Mouse (Mus musculus) ES-E14 (cell line): ENCODE data around the gene Cabp4. TPM values are rescaled to one million over a fixed set of nuclear protein-coding genes. Genes with fewer than 3 reads are reported as not detected.

Experiments
- DNase-seq: peaks from one replicate; pipeline ENCODE4 v3.0.0-alpha.2; 2013; ENCODE audit warnings: low read depth, low spot score
- H3K27ac ChIP-seq: 2 replicates; pipeline ENCODE4 v1.5.1; 2012; ENCODE audit warnings: low read depth, mild to moderate bottlenecking, low read length, moderate library complexity, mixed read lengths; ENCODE audit not compliant: poor library complexity, insufficient read depth, severe bottlenecking
- H3K36me3 ChIP-seq: 2 replicates; pipeline ENCODE4 v1.6.1; 2012; ENCODE audit warnings: mild to moderate bottlenecking, low read length, moderate library complexity, mixed read lengths; ENCODE audit not compliant: control insufficient read depth, poor library complexity, insufficient read depth, severe bottlenecking
- H3K4me1 ChIP-seq, 2 experiments: fragments of 150-350 bp in 1 of 2; sonication (generic) in 1 of 2; 2 replicates each; pipeline ENCODE4 v1.6.1; 2012; ENCODE audit warnings: low read length in 2 of 2, mild to moderate bottlenecking in 1 of 2, mixed read lengths in 1 of 2; ENCODE audit not compliant: control insufficient read depth in 2 of 2, insufficient read depth in 2 of 2, poor library complexity in 1 of 2
- H3K4me3 ChIP-seq, 2 experiments: fragments of 150-350 bp in 1 of 2; sonication (generic) in 1 of 2; 2 replicates each; pipeline ENCODE4 v1.5.1; 2012; ENCODE audit warnings: low read length in 2 of 2, low read depth in 1 of 2, mild to moderate bottlenecking in 1 of 2, mixed read lengths in 1 of 2; ENCODE audit not compliant: insufficient read depth in 1 of 2, poor library complexity in 1 of 2, severe bottlenecking in 1 of 2
- H3K9ac ChIP-seq: 2 replicates; pipeline ENCODE4 v1.6.1; 2012; ENCODE audit warnings: low read depth, mild to moderate bottlenecking, low read length, mixed read lengths; ENCODE audit not compliant: poor library complexity, insufficient read depth, severe bottlenecking
- H3K9me3 ChIP-seq: fragments of 150-350 bp; sonication (generic); 2 replicates; pipeline ENCODE4 v1.6.1; 2012; ENCODE audit warnings: low read depth, mild to moderate bottlenecking, low read length; ENCODE audit not compliant: control insufficient read depth, insufficient read depth
- CHD2 ChIP-seq: IDR thresholded peaks from 2 replicates; pipeline ENCODE4 v1.6.1; 2014; ENCODE audit warnings: mild to moderate bottlenecking, low read depth, low read length, inconsistent platforms
- HCFC1 ChIP-seq: IDR thresholded peaks from 2 replicates; pipeline ENCODE4 v1.6.1; 2012; ENCODE audit warnings: low read length, inconsistent platforms, borderline replicate concordance; ENCODE audit not compliant: insufficient read depth
- MAFK ChIP-seq: IDR thresholded peaks from 2 replicates; pipeline ENCODE4 v1.6.1; 2014; ENCODE audit warnings: mild to moderate bottlenecking, low read depth, low read length, inconsistent platforms; ENCODE audit not compliant: insufficient read depth
- ZC3H11A ChIP-seq: IDR thresholded peaks from 2 replicates; pipeline ENCODE4 v1.6.1; 2012; ENCODE audit warnings: low read depth, mild to moderate bottlenecking, inconsistent platforms, low read length, borderline replicate concordance
- ZNF384 ChIP-seq: IDR thresholded peaks from 2 replicates; pipeline ENCODE4 v1.6.1; 2012; ENCODE audit warnings: low read depth, low read length, inconsistent platforms
- in situ Hi-C, 2 experiments: fragments of 600-800 bp; cut with MboI; formaldehyde crosslinking; loops; one replicate each; pipeline ENCODE4 v1.15.1; 2025; ENCODE audit warnings: low sequenced_read_pairs in 2 of 2, inconsistent platforms in 1 of 2; ENCODE audit not compliant: unreplicated experiment in 2 of 2
- total RNA-seq: library from RNA; depleted of rRNA; stranded (reverse); fragments of 300-350 nt; gene quantifications from 2 replicates; pipeline ENCODE4 v1.2.3, GENCODE M21; 2012

The Cabp4 gene
- total RNA-seq, 1 experiment = 1.8 TPM

DNA sequence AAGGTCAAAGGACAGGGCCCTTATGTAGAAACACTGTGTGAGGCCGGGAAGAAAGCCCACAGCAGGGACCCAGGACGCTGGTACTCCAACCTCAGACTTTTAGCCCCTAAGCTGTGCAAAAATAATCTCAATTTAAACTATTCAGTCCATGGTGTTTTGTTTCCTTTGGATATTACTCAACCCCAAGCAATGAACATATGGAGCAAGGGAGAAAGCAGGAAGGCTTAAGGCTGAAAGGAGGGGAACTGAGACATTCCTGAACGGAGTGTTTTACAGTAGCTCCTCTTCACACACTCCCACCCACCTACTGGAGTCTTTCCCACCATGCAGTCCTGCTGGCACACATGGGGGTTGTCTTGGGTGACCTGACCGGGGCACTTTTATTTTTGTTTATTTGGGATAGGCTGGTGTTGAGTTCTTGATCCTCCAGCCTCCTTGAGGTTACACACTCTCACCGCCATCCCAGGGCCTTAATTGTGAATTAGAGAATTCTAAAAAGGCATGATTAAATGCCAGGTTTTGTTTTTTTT lies 49.0 kb downstream of the Cabp4 start:
- H3K4me1 ChIP-seq = peaks cover 0 to 15% of the 10 kb centered on the region in 2 experiments; a peak in 3 of 4 replicates
- H3K4me3 ChIP-seq = no peak overlapping the region
- no peak overlapping the region for H3K27ac ChIP-seq
- no peaks in the 10 kb centered on the region for H3K9me3 ChIP-seq
- no peak for TF ChIP-seq CHD2
- no peak for TF ChIP-seq ZC3H11A
- TF ChIP-seq MAFK = no peak
- TF ChIP-seq HCFC1 = no peak
- TF ChIP-seq ZNF384 = no peak
- no peak for DNase-seq
- no peak overlapping the region for H3K9ac ChIP-seq
- in situ Hi-C loops = no loop called here
- H3K36me3 ChIP-seq = peaks cover 6% of the 10 kb centered on the region

DNA sequence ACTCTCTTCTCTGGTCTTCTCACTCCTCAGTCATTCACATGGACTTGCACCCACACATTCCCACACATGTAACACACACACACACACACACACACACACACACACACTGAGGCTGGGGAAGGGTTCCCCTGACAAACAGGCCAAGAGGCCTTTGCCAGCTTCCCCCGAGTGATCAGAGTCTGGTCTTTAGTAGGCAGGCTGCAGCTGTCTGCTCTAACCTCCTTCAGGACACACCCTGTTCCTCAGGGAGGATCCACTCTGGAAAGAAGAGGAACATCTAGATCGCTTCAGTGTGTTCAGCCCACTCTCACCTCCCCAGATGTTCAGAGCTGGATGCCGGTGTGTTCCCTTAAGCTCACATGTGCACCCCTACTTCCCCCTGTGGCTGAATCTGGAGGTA lies 49.5 kb downstream of the Cabp4 start:
- 0 out of 2 replicates have a peak overlapping the region, but pooled peaks have one; percentile 1 for H3K9ac ChIP-seq
- peaks cover 0 to 12% of the 10 kb centered on the region in 2 experiments; a peak in 3 of 4 replicates for H3K4me1 ChIP-seq
- no peak overlapping the region for H3K4me3 ChIP-seq
- in situ Hi-C loops = no loop called here
- H3K27ac ChIP-seq = no peak overlapping the region
- no peak for DNase-seq
- TF ChIP-seq ZNF384 (no peak), MAFK (no peak)
- H3K9me3 ChIP-seq = no peaks in the 10 kb centered on the region
- H3K36me3 ChIP-seq = peaks cover 6% of the 10 kb centered on the region

DNA sequence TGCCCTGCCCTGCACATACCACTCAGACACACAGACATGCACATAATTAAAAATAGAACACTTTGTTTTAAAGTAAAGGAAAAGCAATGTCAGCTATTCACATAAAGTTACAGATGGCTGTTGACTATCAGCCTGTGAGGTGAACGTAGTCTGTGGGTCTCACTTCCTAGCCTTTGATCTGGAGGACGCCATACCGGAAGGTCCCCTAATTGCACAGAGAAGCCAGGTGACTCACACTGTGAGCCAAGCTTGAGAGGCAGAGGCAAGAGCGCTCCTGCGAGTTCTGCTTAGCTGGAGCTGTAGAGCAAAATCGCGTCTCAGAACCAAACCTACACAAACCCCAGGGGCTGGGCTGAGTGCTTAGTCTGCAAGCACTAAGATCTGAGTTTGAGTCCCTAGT lies 50.1 kb downstream of the Cabp4 start:
- Histone ChIP-seq H3K27ac (no peak overlapping the region), H3K9me3 (no peaks in the 10 kb centered on the region), H3K4me1 (peaks cover 0 to 9% of the 10 kb centered on the region in 2 experiments; a peak in 2 of 4 replicates), H3K9ac (no peak overlapping the region), H3K36me3 (peaks cover 6% of the 10 kb centered on the region), H3K4me3 (no peak overlapping the region)
- no peak for DNase-seq
- in situ Hi-C loops = no loop called here
- TF ChIP-seq CHD2 (no peak), ZNF384 (no peak), MAFK (no peak), ZC3H11A (no peak), HCFC1 (no peak)

DNA sequence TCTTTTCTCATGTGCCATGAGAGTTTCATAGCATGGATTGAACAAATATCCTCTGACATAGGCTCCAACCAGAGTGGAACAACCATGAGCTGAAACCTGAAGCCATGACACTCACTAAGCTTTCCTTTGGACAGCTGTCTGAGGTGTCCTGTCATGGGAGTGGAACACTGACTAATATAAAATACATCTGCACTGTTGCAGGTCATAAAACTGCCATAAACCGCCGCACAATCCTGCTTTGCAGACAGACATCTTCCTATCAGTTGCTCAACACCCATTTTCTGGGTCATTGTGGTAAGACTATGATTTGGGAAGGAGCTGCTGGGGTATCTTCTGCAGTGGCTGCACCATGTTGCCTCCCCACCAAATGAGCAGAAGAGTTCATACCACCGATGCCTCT lies 51.1 kb downstream of the Cabp4 start:
- no peak overlapping the region for H3K27ac ChIP-seq
- H3K4me1 ChIP-seq = peaks cover 0 to 11% of the 10 kb centered on the region in 2 experiments; a peak in 2 of 4 replicates
- H3K9me3 ChIP-seq = no peaks in the 10 kb centered on the region
- no peak overlapping the region for H3K4me3 ChIP-seq
- in situ Hi-C loops = no loop called here
- no peak for DNase-seq
- no peak overlapping the region for H3K9ac ChIP-seq
- no peaks in the 10 kb centered on the region for H3K36me3 ChIP-seq
- TF ChIP-seq ZC3H11A = no peak
- TF ChIP-seq MAFK = no peak
- TF ChIP-seq ZNF384 = no peak
- TF ChIP-seq HCFC1 = no peak
- no peak for TF ChIP-seq CHD2

DNA sequence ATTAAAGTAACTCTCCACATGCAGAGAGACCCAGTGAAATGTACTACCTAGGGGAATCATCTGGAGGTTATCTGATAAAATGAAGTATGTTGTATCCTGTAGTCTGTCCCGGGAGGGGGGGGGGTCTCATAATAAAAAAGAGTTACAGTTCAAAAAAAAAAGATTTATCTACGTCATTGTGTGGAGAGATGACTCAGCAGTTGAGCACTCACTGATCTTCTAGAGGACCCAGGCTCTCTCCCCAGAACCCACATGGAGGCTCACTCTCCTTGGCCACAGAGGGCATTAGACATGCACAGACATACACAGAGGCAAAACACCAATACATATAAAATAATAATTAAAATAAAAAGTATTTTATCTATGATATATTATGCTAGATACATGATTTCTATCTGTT lies 52.5 kb downstream of the Cabp4 start:
- Histone ChIP-seq H3K4me3 (no peak overlapping the region), H3K27ac (no peak overlapping the region), H3K9me3 (no peaks in the 10 kb centered on the region), H3K4me1 (peaks cover 0 to 11% of the 10 kb centered on the region in 2 experiments; a peak in 2 of 4 replicates), H3K9ac (no peak overlapping the region), H3K36me3 (no peaks in the 10 kb centered on the region)
- DNase-seq = no peak
- TF ChIP-seq ZC3H11A = no peak
- TF ChIP-seq MAFK = no peak
- TF ChIP-seq HCFC1 = no peak
- no peak for TF ChIP-seq CHD2
- no peak for TF ChIP-seq ZNF384
- in situ Hi-C loops = no loop called here
